Mouse (Mus musculus) NIH3T3 (cell line): ENCODE measurements around the gene Crlf1.
A peak's percentile ranks its signal among the peaks of the same experiment; 100 is the strongest.

ENCODE experiments used
- DNase-seq: peaks from one replicate; pipeline ENCODE4 v3.0.0-alpha.2; 2012; ENCODE audit warnings: low read depth

Gene Crlf1

GRCm38 (mm10) chr8:70468733-70469132 is 24.2 kb upstream of the Crlf1 start:
- DNase-seq = no peak

- no peak for DNase-seq
Measured at GRCm38 (mm10) chr8:70469295-70469916, 23.6 kb upstream of the Crlf1 start.

- DNase-seq = no peak
Measured at GRCm38 (mm10) chr8:70469938-70470337, 23.0 kb upstream of the Crlf1 start.

- DNase-seq = no peak
Measured at GRCm38 (mm10) chr8:70471856-70472255, 21.1 kb upstream of the Crlf1 start.

GRCm38 (mm10) chr8:70476333-70477268 is 16.4 kb upstream of the Crlf1 start, which contains the start of gene Klhl26:
Gene Klhl26, minus strand, starts transcription at chr8:70476968.
- DNase-seq = peak; percentile 98

GRCm38 (mm10) chr8:70477269-70477982 is 15.5 kb upstream of the Crlf1 start:
- DNase-seq = peak; percentile 83

GRCm38 (mm10) chr8:70481908-70482307 is 11.1 kb upstream of the Crlf1 start:
- no peak for DNase-seq

GRCm38 (mm10) chr8:70482943-70483342 is 10.0 kb upstream of the Crlf1 start:
- no peak for DNase-seq

GRCm38 (mm10) chr8:70486191-70486681 is 6.7 kb upstream of the Crlf1 start:
- no peak for DNase-seq

GRCm38 (mm10) chr8:70486941-70487520 is 5.9 kb upstream of the Crlf1 start, which contains the start of gene Tmem59l:
Gene Tmem59l, minus strand, starts transcription at chr8:70487358.
- DNase-seq = no peak

- no peak for DNase-seq
Measured at GRCm38 (mm10) chr8:70487993-70488796, 4.8 kb upstream of the Crlf1 start.

- DNase-seq = no peak
Measured at GRCm38 (mm10) chr8:70488931-70489470, 4.0 kb upstream of the Crlf1 start.

- DNase-seq = peak; percentile 63
Measured at GRCm38 (mm10) chr8:70489576-70489975, 3.4 kb upstream of the Crlf1 start.

GRCm38 (mm10) chr8:70490061-70490879 is 2.7 kb upstream of the Crlf1 start:
- no peak for DNase-seq

GRCm38 (mm10) chr8:70490880-70491495 is 2.0 kb upstream of the Crlf1 start:
- no peak for DNase-seq

- peak; percentile 59 for DNase-seq
Measured at GRCm38 (mm10) chr8:70493692-70494415, 896 bp downstream of the Crlf1 start.

GRCm38 (mm10) chr8:70494416-70494945 is 1.5 kb downstream of the Crlf1 start:
- no peak for DNase-seq

- no peak for DNase-seq
Measured at GRCm38 (mm10) chr8:70495001-70495770, 2.2 kb downstream of the Crlf1 start.
